Mouse (Mus musculus) brain, adult 2 months (tissue): Measurements from ENCODE around the gene Ankrd31.
"Not testable (repeated sequence)": the region's sequence is repeated elsewhere in the genome, so short reads cannot be mapped to it uniquely, and the experiment has no call there.

Source experiments
- DNase-seq: peaks from one replicate; pipeline ENCODE4 v3.0.0; 2011; ENCODE audit warnings: low read depth, low spot score

The Ankrd31 gene

DNA sequence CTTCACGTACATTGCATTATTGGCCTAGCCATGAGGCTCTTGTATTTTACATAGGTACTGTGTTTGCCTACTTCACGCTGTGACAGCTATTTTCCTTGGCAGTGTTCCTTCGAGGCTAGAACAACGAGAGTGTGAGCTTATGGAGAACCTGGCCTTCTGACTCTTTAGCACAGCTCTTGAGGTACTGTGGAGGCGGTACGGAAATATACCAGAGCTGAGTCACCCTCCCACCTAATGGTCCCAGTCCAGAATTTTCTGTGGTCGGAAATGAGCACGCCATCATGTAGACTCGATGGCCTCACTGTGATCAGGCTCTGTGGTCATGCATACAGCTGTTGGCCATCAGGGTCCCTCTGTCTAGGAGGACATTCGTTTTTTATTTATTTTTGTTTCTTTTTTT lies 191.6 kb downstream of the Ankrd31 start:
- DNase-seq, result peak; percentile 69

DNA sequence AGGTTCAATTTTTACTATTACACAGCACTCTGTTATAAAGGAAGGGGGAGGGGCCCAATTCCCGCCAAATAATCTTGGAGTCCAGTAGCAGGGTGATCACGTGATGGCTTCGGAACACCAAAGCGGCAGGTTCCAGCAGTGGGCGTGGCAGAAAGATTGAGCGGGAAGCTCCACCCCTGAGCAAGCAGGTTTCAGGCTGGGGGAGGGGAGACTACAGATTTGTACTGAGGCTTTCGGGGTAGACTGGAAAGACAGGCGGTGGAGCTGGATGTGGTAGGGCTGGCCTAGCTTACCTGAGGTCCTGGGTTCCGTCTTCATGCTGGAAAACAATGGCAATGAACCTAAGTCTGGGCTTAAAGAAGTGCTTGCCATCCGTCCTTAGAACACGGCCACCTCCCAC lies 193.4 kb downstream of the Ankrd31 start:
- DNase-seq, result not testable (repeated sequence)

GRCm38 (mm10) chr13:96943571-96943970 lies 195.5 kb downstream of the Ankrd31 start:
- no peak for DNase-seq

GRCm38 (mm10) chr13:96945748-96946147 lies 197.7 kb downstream of the Ankrd31 start:
- no peak for DNase-seq

- DNase-seq, result no peak
These were observed 199.7 kb downstream of the Ankrd31 start for GRCm38 (mm10) chr13:96947722-96948121.

- no peak for DNase-seq
These were observed 203.8 kb downstream of the Ankrd31 start for GRCm38 (mm10) chr13:96951880-96952279.

- DNase-seq, result no peak
These were observed 208.4 kb downstream of the Ankrd31 start for GRCm38 (mm10) chr13:96956466-96956865.
